Mouse (Mus musculus) hindbrain, embryonic 15.5 days (tissue): Measurements from ENCODE around the gene Olfr550. TPM values are rescaled to one million over a fixed set of nuclear protein-coding genes. Genes with fewer than 3 reads are reported as not detected.
"Not testable (repeated sequence)": the region's sequence is repeated elsewhere in the genome, so short reads cannot be mapped to it uniquely, and the experiment has no call there.

Experiments
- ATAC-seq: fragments of 200-750 bp; cut with Nextera tagmentation; 2 replicates; pipeline ENCODE4 v1.8.0; 2017; ENCODE audit warnings: low read depth, moderate number of reproducible peaks, moderate TSS enrichment; ENCODE audit not compliant: low FRiP score
- H3K27ac ChIP-seq: fragments of 300-500 bp; sonication (generic); replicated peaks from 2 replicates; pipeline ENCODE4 v1.5.1; 2015; ENCODE audit warnings: mild to moderate bottlenecking, inconsistent platforms
- H3K27me3 ChIP-seq: fragments of 300-500 bp; sonication (generic); 2 replicates; pipeline ENCODE4 v1.6.1; 2015; ENCODE audit warnings: control low read depth, inconsistent platforms
- H3K36me3 ChIP-seq: fragments of 300-500 bp; sonication (generic); 2 replicates; pipeline ENCODE4 v1.6.1; 2015; ENCODE audit warnings: control low read depth, inconsistent platforms
- H3K4me1 ChIP-seq: fragments of 300-500 bp; sonication (generic); replicated peaks from 2 replicates; pipeline ENCODE4 v1.6.1; 2015; ENCODE audit warnings: control low read depth, inconsistent platforms
- H3K4me2 ChIP-seq: fragments of 300-500 bp; sonication (generic); 2 replicates; pipeline ENCODE4 v1.6.1; 2015; ENCODE audit warnings: moderate library complexity, mild to moderate bottlenecking, inconsistent platforms
- H3K4me3 ChIP-seq: fragments of 300-500 bp; sonication (generic); 2 replicates; pipeline ENCODE4 v1.5.1; 2015; ENCODE audit warnings: mild to moderate bottlenecking, inconsistent platforms
- H3K9ac ChIP-seq: fragments of 300-500 bp; sonication (generic); 2 replicates; pipeline ENCODE4 v1.6.1; 2015; ENCODE audit warnings: inconsistent platforms
- H3K9me3 ChIP-seq: fragments of 300-500 bp; sonication (generic); 2 replicates; pipeline ENCODE4 v1.6.1; 2016; ENCODE audit warnings: control low read depth, inconsistent platforms
- WGBS: fragments of 180-500 bp; shearing (Covaris S2); methylation state at CpG from one replicate; pipeline ENCODE4 v1.1.7; 2015; 5-methylcytosine and 5-hydroxymethylcytosine counted together
- polyA plus RNA-seq: library from polyadenylated mRNA; unstranded; fragments of >200 nt; fragmentation: Nextera tagmentation; extraction: Ambion mirVana; gene quantifications from 2 replicates; pipeline ENCODE4 v1.2.1, GENCODE M21; 2015

The Olfr550 gene
- polyA plus RNA-seq, 1 experiment from 2014 or later = not detected

- ATAC-seq = no peak
- no peaks in the 10 kb centered on the region for H3K4me1 ChIP-seq
- H3K36me3 ChIP-seq = no peaks in the 10 kb centered on the region
- WGBS = 90% methylated on average over 1 of the region's 1 CpGs
- no peak within 1 kb of the TSS for H3K4me3 ChIP-seq
- no peak within 1 kb of the TSS for H3K9ac ChIP-seq
- H3K27me3 ChIP-seq = no peaks in the 10 kb centered on the region
- H3K27ac ChIP-seq = no peak within 1 kb of the TSS
- no peaks in the 10 kb centered on the region for H3K9me3 ChIP-seq
- no peak within 1 kb of the TSS for H3K4me2 ChIP-seq
These were observed 26.3 kb downstream of the Olfr550 start, which contains the start of gene Olfr552 for GRCm38 (mm10) chr7:102597378-102598031. TSS of gene Olfr552 (plus strand) at chr7:102597770.

- H3K27me3 ChIP-seq = no peaks in the 10 kb centered on the region
- no peaks in the 10 kb centered on the region for H3K36me3 ChIP-seq
- no peak within 1 kb of the TSS for H3K27ac ChIP-seq
- no peak for ATAC-seq
- H3K9ac ChIP-seq = no peak within 1 kb of the TSS
- no peak within 1 kb of the TSS for H3K4me3 ChIP-seq
- no peaks in the 10 kb centered on the region for H3K9me3 ChIP-seq
- H3K4me2 ChIP-seq = no peak within 1 kb of the TSS
- H3K4me1 ChIP-seq = no peaks in the 10 kb centered on the region
These were observed 46.9 kb downstream of the Olfr550 start, which contains the start of gene Olfr553 for GRCm38 (mm10) chr7:102618118-102618517. TSS of gene Olfr553 (minus strand) at chr7:102618218.

- 66% methylated on average over 5 of the region's 5 CpGs for WGBS
- H3K27ac ChIP-seq = no peak overlapping the region
- no peak for ATAC-seq
- H3K4me1 ChIP-seq = no peaks in the 10 kb centered on the region
- no peak overlapping the region for H3K4me2 ChIP-seq
- H3K36me3 ChIP-seq = no peaks in the 10 kb centered on the region
- H3K9me3 ChIP-seq = no peaks in the 10 kb centered on the region
- no peak overlapping the region for H3K4me3 ChIP-seq
- no peak overlapping the region for H3K9ac ChIP-seq
- no peaks in the 10 kb centered on the region for H3K27me3 ChIP-seq
These were observed 48.4 kb downstream of the Olfr550 start for GRCm38 (mm10) chr7:102619608-102620007.

- not testable (repeated sequence) for H3K27ac ChIP-seq, H3K36me3 ChIP-seq, H3K4me3 ChIP-seq, H3K9ac ChIP-seq, H3K9me3 ChIP-seq, ATAC-seq, H3K27me3 ChIP-seq, H3K4me2 ChIP-seq, H3K4me1 ChIP-seq
- 88% methylated on average over 19 of the region's 19 CpGs for WGBS
These were observed 49.1 kb downstream of the Olfr550 start for GRCm38 (mm10) chr7:102620368-102620767.

Other genes with a start within 250 kb of the Olfr550 start
- 51.4 and 61.4 TPM in 2 replicates for gene Rrm1, start 129.7 kb upstream of the Olfr550 start, polyA plus RNA-seq
- gene Olfr543, start 89.8 kb upstream of the Olfr550 start, polyA plus RNA-seq = 0.34 and 0.52 TPM in 2 replicates
- gene Olfr544, start 83.1 kb upstream of the Olfr550 start, polyA plus RNA-seq = 0.16 and 0.18 TPM in 2 replicates
- 0.13 and 0.25 TPM in 2 replicates for gene Olfr545, start 71.9 kb upstream of the Olfr550 start, polyA plus RNA-seq
- not detected in 2 replicates for gene Olfr547, start 36.7 kb upstream of the Olfr550 start, polyA plus RNA-seq
- gene Olfr548-ps1, start 30.5 kb upstream of the Olfr550 start, polyA plus RNA-seq = not detected in 2 replicates
- not detected in 2 replicates for gene Olfr549, start 21.6 kb upstream of the Olfr550 start, polyA plus RNA-seq
- 0.25 and 0.26 TPM in 2 replicates for gene Trim21, start 6.0 kb upstream of the Olfr550 start, polyA plus RNA-seq
- not detected in 2 replicates for gene Olfr551, start 20.4 kb downstream of the Olfr550 start, polyA plus RNA-seq
- 0.04 TPM in 1 of 2 replicates, not detected in the other for gene Olfr552, start 26.3 kb downstream of the Olfr550 start, polyA plus RNA-seq
- not detected in 2 replicates for gene Olfr553, start 46.8 kb downstream of the Olfr550 start, polyA plus RNA-seq
- not detected in 2 replicates for gene Olfr554, start 67.0 kb downstream of the Olfr550 start, polyA plus RNA-seq
- not detected in 2 replicates for gene Olfr555, start 87.4 kb downstream of the Olfr550 start, polyA plus RNA-seq
- gene Olfr556, start 93.5 kb downstream of the Olfr550 start, polyA plus RNA-seq = not detected in 2 replicates
- gene Trim68, start 115.9 kb downstream of the Olfr550 start, polyA plus RNA-seq = 6.5 and 7.0 TPM in 2 replicates
- not detected in 2 replicates for gene Olfr557, start 124.5 kb downstream of the Olfr550 start, polyA plus RNA-seq
- 0.13 and 0.14 TPM in 2 replicates for gene Olfr558, start 130.8 kb downstream of the Olfr550 start, polyA plus RNA-seq
- not detected in 2 replicates for gene Olfr33, start 147.6 kb downstream of the Olfr550 start, polyA plus RNA-seq
- not detected in 2 replicates for gene Olfr559, start 156.0 kb downstream of the Olfr550 start, polyA plus RNA-seq
- gene Olfr560, start 187.9 kb downstream of the Olfr550 start, polyA plus RNA-seq = not detected in 2 replicates
- gene Olfr78, start 188.0 kb downstream of the Olfr550 start, polyA plus RNA-seq = 0.12 TPM in 1 of 2 replicates, not detected in the other
- gene Olfr561, start 199.8 kb downstream of the Olfr550 start, polyA plus RNA-seq = not detected in 2 replicates
- gene Olfr564, start 232.0 kb downstream of the Olfr550 start, polyA plus RNA-seq = not detected in 2 replicates